ENCODE assay signal across 20 mouse cellular contexts in the genomic region with DNA sequence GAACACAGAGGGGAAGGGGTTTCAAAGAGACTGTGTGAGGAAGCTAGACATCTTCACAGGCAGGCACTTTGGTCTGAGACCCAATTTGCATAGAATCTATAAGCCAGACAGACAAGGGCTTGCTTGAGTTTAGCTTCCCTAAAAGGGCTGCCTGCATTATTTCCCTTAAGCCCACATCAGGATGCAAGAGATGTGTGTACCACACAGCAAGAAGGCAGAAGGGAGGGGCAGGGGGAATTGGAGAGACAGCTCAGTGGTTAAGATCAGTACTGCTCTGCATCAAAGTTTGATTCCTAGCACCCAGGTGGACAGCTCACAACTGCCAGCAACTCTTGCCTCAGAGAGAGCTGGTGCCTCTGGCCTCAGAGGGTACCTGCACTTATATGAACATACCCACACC.
DNase-seq lines count a peak whose midpoint lies in the region; ATAC-seq lines count a peak whose summit lies in the region.
"Had no signal": no experiment of that assay in that cellular context is flagged by ENCODE, and none has a peak within 500 bp of the region (broad histone marks: within the 10 kb centered on the region; RNA-seq: fewer than 3 reads in every experiment).

No protein-coding gene starts in this region.

- no peaks in the 10 kb centered on the region for H3K36me3 ChIP-seq in hindbrain, embryonic 15.5 days
- H3K36me3 ChIP-seq in hindbrain, embryonic 16.5 days (ENCODE audit: control insufficient read depth, insufficient read depth, low read length) = no peaks in the 10 kb centered on the region
- H3K36me3 ChIP-seq in midbrain, embryonic 12.5 days = no peaks in the 10 kb centered on the region
- no peaks in the 10 kb centered on the region for H3K36me3 ChIP-seq in midbrain, embryonic 16.5 days (ENCODE audit: control insufficient read depth, insufficient read depth, low read length)
- no peaks in the 10 kb centered on the region for H3K36me3 ChIP-seq in midbrain, embryonic 15.5 days (replicated peaks)
- H3K36me3 ChIP-seq: embryonic facial prominence, embryonic 13.5 days; forebrain, embryonic 12.5 days; heart, embryonic 12.5 days; intestine, embryonic 15.5 days had no signal

- peaks cover 36% of the 10 kb centered on the region for H3K4me1 ChIP-seq in hindbrain, embryonic 15.5 days (replicated peaks)
- H3K4me1 ChIP-seq in hindbrain, embryonic 16.5 days (ENCODE audit: control insufficient read depth, insufficient read depth, low read depth, low read length) = peaks cover 7% of the 10 kb centered on the region
- peaks cover 23% of the 10 kb centered on the region; the same call in 1 of the 2 replicates for H3K4me1 ChIP-seq in midbrain, embryonic 12.5 days
- peaks cover 20% of the 10 kb centered on the region for H3K4me1 ChIP-seq in midbrain, embryonic 16.5 days (ENCODE audit: control insufficient read depth, insufficient read depth, low read length)
- peaks cover 38% of the 10 kb centered on the region for H3K4me1 ChIP-seq in midbrain, embryonic 15.5 days
- H3K4me1 ChIP-seq: intestine, embryonic 15.5 days had no signal

- H3K9ac ChIP-seq in hindbrain, embryonic 15.5 days = no peak overlapping the region
- no peak overlapping the region for H3K9ac ChIP-seq in hindbrain, embryonic 16.5 days (ENCODE audit: low read depth, low read length)
- H3K9ac ChIP-seq in midbrain, embryonic 12.5 days (replicated peaks) = no peak overlapping the region
- H3K9ac ChIP-seq in midbrain, embryonic 16.5 days (ENCODE audit: low read depth, low read length) = no peak overlapping the region
- no peak overlapping the region for H3K9ac ChIP-seq in midbrain, embryonic 15.5 days
- H3K9ac ChIP-seq: embryonic facial prominence, embryonic 13.5 days; forebrain, embryonic 12.5 days; forebrain, postnatal 0 days; heart, embryonic 12.5 days; intestine, embryonic 15.5 days had no signal

- H3K27me3 ChIP-seq in hindbrain, embryonic 15.5 days = no peaks in the 10 kb centered on the region
- H3K27me3 ChIP-seq in hindbrain, embryonic 16.5 days (replicated peaks; ENCODE audit: control insufficient read depth, insufficient read depth, low read length) = no peaks in the 10 kb centered on the region
- H3K27me3 ChIP-seq in midbrain, embryonic 12.5 days = peaks cover 16% of the 10 kb centered on the region
- H3K27me3 ChIP-seq in midbrain, embryonic 16.5 days (ENCODE audit: control insufficient read depth, insufficient read depth, low read depth, low read length) = no peaks in the 10 kb centered on the region
- H3K27me3 ChIP-seq in midbrain, embryonic 15.5 days (replicated peaks) = no peaks in the 10 kb centered on the region
- H3K27me3 ChIP-seq: heart, embryonic 12.5 days; intestine, embryonic 15.5 days had no signal

- H3K4me3 ChIP-seq in hindbrain, embryonic 15.5 days = no peak overlapping the region
- H3K4me3 ChIP-seq in hindbrain, embryonic 16.5 days (ENCODE audit: low read length) = no peak overlapping the region
- H3K4me3 ChIP-seq in midbrain, embryonic 12.5 days = no peak overlapping the region
- H3K4me3 ChIP-seq in midbrain, embryonic 16.5 days (ENCODE audit: low read depth, low read length) = no peak overlapping the region
- H3K4me3 ChIP-seq in midbrain, embryonic 15.5 days = no peak overlapping the region
- H3K4me3 ChIP-seq: embryonic facial prominence, embryonic 13.5 days; forebrain, embryonic 12.5 days; gastrocnemius, adult 2 months; heart, embryonic 12.5 days; intestine, embryonic 15.5 days had no signal

- no peak overlapping the region for H3K27ac ChIP-seq in hindbrain, embryonic 15.5 days (replicated peaks)
- no peak overlapping the region for H3K27ac ChIP-seq in hindbrain, embryonic 16.5 days (ENCODE audit: low read depth, low read length)
- no peak overlapping the region for H3K27ac ChIP-seq in midbrain, embryonic 12.5 days (replicated peaks)
- H3K27ac ChIP-seq in midbrain, embryonic 16.5 days (ENCODE audit: low read length) = no peak overlapping the region
- no peak overlapping the region for H3K27ac ChIP-seq in midbrain, embryonic 15.5 days
- H3K27ac ChIP-seq: embryonic facial prominence, embryonic 13.5 days; forebrain, embryonic 12.5 days; gastrocnemius, adult 2 months; intestine, embryonic 15.5 days had no signal

- H3K9me3 ChIP-seq in hindbrain, embryonic 15.5 days = no peaks in the 10 kb centered on the region
- H3K9me3 ChIP-seq in hindbrain, embryonic 16.5 days (ENCODE audit: control insufficient read depth, low read length) = no peaks in the 10 kb centered on the region
- H3K9me3 ChIP-seq in midbrain, embryonic 12.5 days = no peaks in the 10 kb centered on the region
- no peaks in the 10 kb centered on the region for H3K9me3 ChIP-seq in midbrain, embryonic 16.5 days (replicated peaks; ENCODE audit: control insufficient read depth, low read length, poor library complexity, severe bottlenecking)
- H3K9me3 ChIP-seq in midbrain, embryonic 15.5 days = no peaks in the 10 kb centered on the region
- H3K9me3 ChIP-seq: embryonic facial prominence, embryonic 13.5 days; forebrain, embryonic 12.5 days; heart, embryonic 12.5 days; intestine, embryonic 15.5 days had no signal

- ATAC-seq in hindbrain, embryonic 15.5 days (ENCODE audit: low FRiP score, low read depth) = 0 out of 2 replicates have a peak, but pooled peaks have one; percentile 21
- no peak for ATAC-seq in hindbrain, embryonic 16.5 days
- peak; percentile 44; the same call in 1 of the 2 replicates for ATAC-seq in midbrain, embryonic 12.5 days (ENCODE audit: low FRiP score, low read depth)
- ATAC-seq in midbrain, embryonic 16.5 days = no peak
- ATAC-seq in midbrain, embryonic 15.5 days (replicated peaks) = 0 out of 2 replicates have a peak, but pooled peaks have one; percentile 37
- ATAC-seq: forebrain, postnatal 0 days; intestine, embryonic 15.5 days had no signal

- DNase-seq in heart, adult 11 months = peak; percentile 80
- DNase-seq in heart, adult 18-20 months = no peak
- no peak for DNase-seq in retina, embryonic 14.5 days (ENCODE audit: low spot score)
- DNase-seq: adrenal gland, postnatal 14 days; cerebellum, adult 18-20 months; cerebellum, adult 9-11 months; cerebellum, postnatal 36 days; forebrain, postnatal 0 days; gastrocnemius, adult 2 months; gastrocnemius, postnatal 25 days; heart, postnatal 36 days had no signal

- H3K4me2 ChIP-seq in hindbrain, embryonic 15.5 days = no peak overlapping the region
- H3K4me2 ChIP-seq in hindbrain, embryonic 16.5 days (ENCODE audit: low read length) = no peak overlapping the region
- H3K4me2 ChIP-seq in midbrain, embryonic 12.5 days (replicated peaks) = no peak overlapping the region
- H3K4me2 ChIP-seq in midbrain, embryonic 16.5 days (ENCODE audit: low read length) = no peak overlapping the region
- no peak overlapping the region for H3K4me2 ChIP-seq in midbrain, embryonic 15.5 days
- H3K4me2 ChIP-seq: embryonic facial prominence, embryonic 13.5 days; forebrain, embryonic 12.5 days; heart, embryonic 12.5 days; intestine, embryonic 15.5 days had no signal

Comparison
In these comparisons a context has a peak if more than half of its experiments do, and no peak if none do; other contexts are left out.
1. ATAC-seq: peak in hindbrain, embryonic 15.5 days (single experiment), midbrain, embryonic 12.5 days (single experiment) and midbrain, embryonic 15.5 days (single experiment); none in hindbrain, embryonic 16.5 days (single experiment) and midbrain, embryonic 16.5 days (single experiment).